In genomic region chr4:63594459-63595110, GRCm38 (mm10) we compare ENCODE assay signal across 15 mouse cellular contexts. TPM values are rescaled to one million over a fixed set of nuclear protein-coding genes. Genes with fewer than 3 reads are reported as not detected.
DNase-seq lines count a peak whose midpoint lies in the region; ATAC-seq and TF ChIP-seq lines count a peak whose summit lies in the region.
"Had no signal": no experiment of that assay in that cellular context is flagged by ENCODE, and none has a peak within 500 bp of the region (broad histone marks: within the 10 kb centered on the region; RNA-seq: fewer than 3 reads in every experiment).

No protein-coding gene starts in this region.

- H3K4me3 ChIP-seq in kidney, adult 2 months (ENCODE audit: insufficient read depth, low read depth, low read length): no peak overlapping the region
- no peak overlapping the region for H3K4me3 ChIP-seq in heart, embryonic 16.5 days (ENCODE audit: low read length)
- H3K4me3 ChIP-seq: hindbrain, embryonic 15.5 days; limb, embryonic 15.5 days; midbrain, embryonic 10.5 days had no signal

- no peak overlapping the region for H3K4me2 ChIP-seq in heart, embryonic 16.5 days (ENCODE audit: low read depth, low read length)
- H3K4me2 ChIP-seq: hindbrain, embryonic 15.5 days; limb, embryonic 15.5 days had no signal

- peak; percentile 25 for DNase-seq in kidney, adult 2 months
- DNase-seq in kidney, postnatal 25 days: no peak
- peak; percentile 91 for DNase-seq in adipocyte (ENCODE audit: low spot score)
- peak; percentile 38 for DNase-seq in lung, postnatal 36 days
- no peak for DNase-seq in cerebellum, postnatal 25 days
- DNase-seq: cerebellum, postnatal 14 days; retina, postnatal 1 day; thymus, postnatal 25 days had no signal

- H3K36me3 ChIP-seq in kidney, adult 2 months (ENCODE audit: control insufficient read depth, insufficient read depth, low read length): no peaks in the 10 kb centered on the region
- no peaks in the 10 kb centered on the region for H3K36me3 ChIP-seq in heart, embryonic 16.5 days (ENCODE audit: control insufficient read depth, insufficient read depth)
- H3K36me3 ChIP-seq: hindbrain, embryonic 15.5 days; limb, embryonic 15.5 days; midbrain, embryonic 10.5 days had no signal

- H3K27ac ChIP-seq in kidney, adult 2 months (ENCODE audit: insufficient read depth, low read depth, low read length): no peak overlapping the region
- 0 out of 2 replicates have a peak overlapping the region, but pooled peaks have one; percentile 5 for H3K27ac ChIP-seq in heart, embryonic 16.5 days (ENCODE audit: low read length)
- H3K27ac ChIP-seq: hindbrain, embryonic 15.5 days; limb, embryonic 15.5 days had no signal

- H3K9me3 ChIP-seq in heart, embryonic 16.5 days (replicated peaks; ENCODE audit: control insufficient read depth, low read length): no peaks in the 10 kb centered on the region
- H3K9me3 ChIP-seq: hindbrain, embryonic 15.5 days; limb, embryonic 15.5 days; midbrain, embryonic 10.5 days had no signal

- H3K4me1 ChIP-seq in kidney, adult 2 months (ENCODE audit: control insufficient read depth, insufficient read depth, low read length): no peaks in the 10 kb centered on the region
- peaks cover 11% of the 10 kb centered on the region for H3K4me1 ChIP-seq in heart, embryonic 16.5 days (ENCODE audit: control insufficient read depth, insufficient read depth, low read length)
- H3K4me1 ChIP-seq: hindbrain, embryonic 15.5 days; limb, embryonic 15.5 days had no signal

- no peak for TF ChIP-seq CTCF in kidney, adult 2 months (conservative IDR thresholded peaks at IDR 0.05; ENCODE audit: insufficient read depth, insufficient read length, low read depth, low read length)

- H3K27me3 ChIP-seq in kidney, adult 2 months (replicated peaks; ENCODE audit: control insufficient read depth, insufficient read depth, low read length): no peaks in the 10 kb centered on the region
- no peaks in the 10 kb centered on the region for H3K27me3 ChIP-seq in heart, embryonic 16.5 days (ENCODE audit: control insufficient read depth, insufficient read depth, low read length)
- H3K27me3 ChIP-seq: hindbrain, embryonic 15.5 days; limb, embryonic 15.5 days had no signal

- 64% methylated on average over 5 of the region's 5 CpGs for WGBS in kidney, adult 2 months
- WGBS in heart, embryonic 16.5 days: 50% methylated on average over 5 of the region's 5 CpGs

- no peak for ATAC-seq in heart, embryonic 16.5 days (replicated peaks; ENCODE audit: extremely low read depth, insufficient read depth, low FRiP score)
- no peak for ATAC-seq in frontal cortex, adult (ENCODE audit: low TSS enrichment)

- TF ChIP-seq POLR2A in kidney, adult 2 months (IDR thresholded peaks at IDR 0.05; ENCODE audit: low read depth, low read length): no peak

- no peak overlapping the region for H3K9ac ChIP-seq in heart, embryonic 16.5 days (ENCODE audit: low read length)
- H3K9ac ChIP-seq: hindbrain, embryonic 15.5 days; limb, embryonic 15.5 days had no signal

RNA-seq across cellular contexts. Expression of gene Gm11213, which starts 10.5 kb away (rescaled TPM):
- polyA plus RNA-seq in kidney, adult 2 months (2012; rRNA removed): not detected in 2 replicates
- not detected in 2 replicates for polyA plus RNA-seq in heart, embryonic 16.5 days (2015; fragmentation: Nextera tagmentation; extraction: Ambion mirVana)
- polyA plus RNA-seq: brain, embryonic 14.5 days; hindbrain, embryonic 15.5 days; limb, embryonic 15.5 days; midbrain, embryonic 10.5 days; neural tube, embryonic 11.5 days had no signal

RNA-seq across cellular contexts. Expression of gene Tex48, which starts 27.6 kb away (rescaled TPM):
- polyA plus RNA-seq in kidney, adult 2 months (2012; rRNA removed): not detected in 2 replicates
- polyA plus RNA-seq in heart, embryonic 16.5 days (2015; fragmentation: Nextera tagmentation; extraction: Ambion mirVana): not detected in 2 replicates
- polyA plus RNA-seq: brain, embryonic 14.5 days; hindbrain, embryonic 15.5 days; limb, embryonic 15.5 days; midbrain, embryonic 10.5 days; neural tube, embryonic 11.5 days had no signal

RNA-seq across cellular contexts. Expression of gene Tmem268, which starts 36.0 kb away (rescaled TPM):
- polyA plus RNA-seq in kidney, adult 2 months (2012; rRNA removed): 9.1 and 10.1 TPM in 2 replicates
- polyA plus RNA-seq in heart, embryonic 16.5 days (2015; fragmentation: Nextera tagmentation; extraction: Ambion mirVana): 5.1 and 6.0 TPM in 2 replicates

RNA-seq across cellular contexts. Expression of gene Atp6v1g1, which starts 50.0 kb away (rescaled TPM):
- 76.1 and 117 TPM in 2 replicates for polyA plus RNA-seq in kidney, adult 2 months (2012; rRNA removed)
- 238 and 243 TPM in 2 replicates for polyA plus RNA-seq in heart, embryonic 16.5 days (2015; fragmentation: Nextera tagmentation; extraction: Ambion mirVana)

Comparison
In these comparisons a context has a peak if more than half of its experiments do, and no peak if none do; other contexts are left out.
1. DNase-seq: peak in kidney, adult 2 months (single experiment), adipocyte (single experiment) and lung, postnatal 36 days (single experiment); none in kidney, postnatal 25 days (0 of 2) and cerebellum, postnatal 25 days (0 of 2).